Mouse (Mus musculus): ENCODE data around the gene Arf5. TPM values are rescaled to one million over a fixed set of nuclear protein-coding genes. Genes with fewer than 3 reads are reported as not detected.
A peak's percentile ranks its signal among the peaks of the same experiment; 100 is the strongest.

Arf5 gene
- polyA plus RNA-seq, 1 experiment, result 415 TPM

GRCm38 (mm10) chr6:28425019-28425418 is 1.7 kb downstream of the Arf5 start:
- no peak for TF ChIP-seq POLR2A (IDR thresholded peaks at IDR 0.05; ENCODE audit: extremely low read depth, insufficient read depth, low read length)
- TF ChIP-seq CTCF (IDR thresholded peaks at IDR 0.05; ENCODE audit: extremely low read depth, insufficient read depth, low read length), result no peak
- Histone ChIP-seq H3K4me1 (ENCODE audit: control insufficient read depth, insufficient read depth, low read length) (peaks cover 8% of the 10 kb centered on the region), H3K4me3 (ENCODE audit: insufficient read depth, low read length) (peak overlapping the region; percentile 98; the same call in 1 of the 2 replicates), H3K27ac (ENCODE audit: insufficient read depth, low read length) (no peak overlapping the region)

DNA sequence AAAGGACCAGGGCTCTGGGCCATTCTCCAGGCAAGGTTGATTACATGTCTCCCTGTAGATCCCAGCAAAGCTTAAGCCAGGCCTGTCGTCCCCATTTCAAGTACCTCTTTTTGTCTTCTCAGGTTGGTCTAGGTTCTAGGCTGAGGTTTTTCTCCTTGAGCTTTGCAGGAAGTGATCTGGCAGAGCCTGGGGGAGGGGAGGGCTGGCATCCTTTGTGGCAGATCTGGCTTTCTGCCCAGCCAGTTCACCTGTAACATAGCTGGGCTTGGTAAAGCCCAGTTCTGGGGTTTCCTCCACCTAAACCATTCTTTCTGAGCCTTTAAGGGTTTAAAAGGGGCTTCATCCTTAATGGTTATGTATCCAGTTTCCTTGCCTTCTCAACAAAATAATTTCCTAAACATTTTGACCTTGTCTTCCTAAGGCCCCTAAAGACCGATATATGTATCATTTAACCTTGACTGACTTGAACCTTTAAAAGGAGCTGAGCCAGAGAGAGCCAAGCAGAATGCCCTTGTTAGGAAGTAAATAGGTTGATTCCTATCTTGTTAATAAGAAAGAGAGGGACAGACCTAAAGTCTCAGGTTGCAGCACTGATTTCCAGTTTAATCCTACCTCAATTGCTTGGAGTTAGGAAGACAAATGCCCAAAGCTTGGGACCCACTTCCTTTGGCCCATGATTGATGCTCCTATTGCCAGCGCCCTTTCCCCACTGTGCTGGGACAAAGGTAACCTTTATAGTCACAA is 3.9 kb downstream of the Arf5 start, which contains the start of gene Fscn3:
Gene Fscn3 (plus strand): TSS at position 694 of the 744 bp plus-strand sequence.
- Histone ChIP-seq H3K4me1 (ENCODE audit: control insufficient read depth, insufficient read depth, low read length) (peaks cover 3% of the 10 kb centered on the region; the same call in 1 of the 2 replicates), H3K27ac (ENCODE audit: insufficient read depth, low read length) (no peak within 1 kb of the TSS), H3K4me3 (ENCODE audit: insufficient read depth, low read length) (no peak within 1 kb of the TSS)
- TF ChIP-seq POLR2A (IDR thresholded peaks at IDR 0.05; ENCODE audit: extremely low read depth, insufficient read depth, low read length), result no peak; the same call in 1 of the 2 replicates
- TF ChIP-seq CTCF (IDR thresholded peaks at IDR 0.05; ENCODE audit: extremely low read depth, insufficient read depth, low read length), result no peak

GRCm38 (mm10) chr6:28428290-28428689 is 4.9 kb downstream of the Arf5 start, which contains the start of gene Gcc1:
Gcc1 (minus strand) TSS chr6:28428390.
- no peak within 1 kb of the TSS for H3K27ac ChIP-seq (ENCODE audit: insufficient read depth, low read length)
- no peak for TF ChIP-seq POLR2A (IDR thresholded peaks at IDR 0.05; ENCODE audit: extremely low read depth, insufficient read depth, low read length)
- no peak for TF ChIP-seq CTCF (IDR thresholded peaks at IDR 0.05; ENCODE audit: extremely low read depth, insufficient read depth, low read length)
- peaks cover 3% of the 10 kb centered on the region; the same call in 1 of the 2 replicates for H3K4me1 ChIP-seq (ENCODE audit: control insufficient read depth, insufficient read depth, low read length)
- no peak within 1 kb of the TSS for H3K4me3 ChIP-seq (ENCODE audit: insufficient read depth, low read length)

DNA sequence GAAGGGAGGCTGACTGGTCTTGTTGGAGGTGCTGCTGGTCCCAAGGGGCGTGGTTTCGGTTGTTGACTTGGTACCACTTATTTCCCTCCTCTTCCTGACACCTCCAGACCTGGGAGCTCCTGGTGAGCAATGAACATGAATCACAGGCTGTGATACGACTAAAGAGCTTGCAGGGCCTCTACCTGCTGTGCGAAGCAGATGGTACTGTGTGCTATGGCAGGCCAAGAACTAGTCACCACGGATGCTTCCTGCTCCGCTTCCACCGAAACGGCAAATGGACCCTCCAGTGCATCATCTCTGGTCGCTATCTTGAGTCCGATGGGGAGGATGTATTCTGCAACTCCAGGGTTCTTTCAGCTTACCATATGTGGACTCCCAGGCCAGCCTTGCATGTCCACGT is 6.5 kb downstream of the Arf5 start:
- H3K4me1 ChIP-seq (ENCODE audit: control insufficient read depth, insufficient read depth, low read length), result 0 out of 2 replicates have a peak, but pooled peaks cover under 1% of the 10 kb centered on the region
- TF ChIP-seq POLR2A (IDR thresholded peaks at IDR 0.05; ENCODE audit: extremely low read depth, insufficient read depth, low read length) (no peak), CTCF (IDR thresholded peaks at IDR 0.05; ENCODE audit: extremely low read depth, insufficient read depth, low read length) (no peak)
- no peak overlapping the region for H3K27ac ChIP-seq (ENCODE audit: insufficient read depth, low read length)
- no peak overlapping the region for H3K4me3 ChIP-seq (ENCODE audit: insufficient read depth, low read length)

DNA sequence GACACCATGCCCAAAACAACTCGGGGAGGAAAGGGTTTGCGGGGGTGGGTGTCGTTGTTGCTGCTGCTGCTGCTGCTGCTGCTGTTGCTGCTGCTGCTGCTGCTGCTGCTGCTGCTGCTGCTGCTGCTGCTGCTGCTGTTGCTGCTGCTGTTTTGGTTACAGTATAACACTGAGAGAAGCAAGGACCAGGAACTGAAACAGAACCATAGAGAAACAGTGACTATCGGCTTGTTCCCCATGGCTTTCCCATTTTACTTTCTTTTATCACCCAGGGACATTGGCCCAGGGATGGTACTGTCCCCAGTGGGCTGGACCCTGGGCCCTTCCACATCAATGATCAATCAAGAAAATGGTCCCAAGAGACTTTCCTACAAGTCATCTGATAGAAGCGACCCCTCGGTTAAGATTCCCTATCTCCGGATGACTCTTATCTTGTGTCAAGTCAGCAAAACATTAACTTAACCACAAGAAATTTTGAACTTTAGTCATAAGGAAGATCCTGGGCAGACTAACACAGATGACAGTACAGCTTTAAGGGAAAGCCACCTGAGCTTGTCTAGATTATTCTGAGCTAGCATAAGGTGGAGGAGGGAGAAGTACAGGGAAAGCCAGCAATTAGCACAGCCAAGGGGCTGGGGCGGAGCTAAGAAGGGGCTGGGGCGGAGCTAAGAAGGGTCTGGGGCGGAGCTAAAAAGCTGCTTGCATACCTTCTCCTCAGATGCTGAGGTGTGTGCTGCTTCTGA is 7.6 kb downstream of the Arf5 start:
- Histone ChIP-seq H3K27ac (ENCODE audit: insufficient read depth, low read length) (no peak overlapping the region), H3K4me3 (ENCODE audit: insufficient read depth, low read length) (no peak overlapping the region), H3K4me1 (ENCODE audit: control insufficient read depth, insufficient read depth, low read length) (no peaks in the 10 kb centered on the region)
- no peak for TF ChIP-seq CTCF (IDR thresholded peaks at IDR 0.05; ENCODE audit: extremely low read depth, insufficient read depth, low read length)
- TF ChIP-seq POLR2A (IDR thresholded peaks at IDR 0.05; ENCODE audit: extremely low read depth, insufficient read depth, low read length), result no peak

- Histone ChIP-seq H3K27ac (ENCODE audit: insufficient read depth, low read length) (no peak overlapping the region), H3K4me3 (ENCODE audit: insufficient read depth, low read length) (no peak overlapping the region), H3K4me1 (ENCODE audit: control insufficient read depth, insufficient read depth, low read length) (no peaks in the 10 kb centered on the region)
- TF ChIP-seq POLR2A (IDR thresholded peaks at IDR 0.05; ENCODE audit: extremely low read depth, insufficient read depth, low read length), result no peak
- no peak for TF ChIP-seq CTCF (IDR thresholded peaks at IDR 0.05; ENCODE audit: extremely low read depth, insufficient read depth, low read length)
Measured at GRCm38 (mm10) chr6:28431538-28431855, 8.1 kb downstream of the Arf5 start.

DNA sequence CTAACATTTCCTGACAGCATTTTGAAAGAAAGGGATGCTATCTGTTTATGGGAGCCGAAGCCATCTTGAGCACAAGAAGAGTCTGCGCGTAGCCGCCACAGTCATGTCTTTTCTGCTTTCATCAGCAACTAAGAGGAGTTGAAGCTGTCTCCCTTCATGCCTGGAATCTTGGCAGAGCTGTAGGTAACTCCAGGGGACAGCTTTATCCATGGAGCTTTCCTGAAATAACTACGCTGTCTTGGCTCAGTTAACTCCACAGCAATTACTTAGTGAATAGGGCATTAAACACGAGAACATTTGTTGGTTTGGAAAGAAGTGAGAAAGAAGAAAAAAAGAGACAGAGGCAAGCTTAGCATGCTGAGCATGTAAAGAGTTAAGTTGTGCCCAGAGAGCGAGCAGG is 24.6 kb downstream of the Arf5 start:
- Histone ChIP-seq H3K4me3 (ENCODE audit: insufficient read depth, low read length) (no peak overlapping the region), H3K27ac (ENCODE audit: insufficient read depth, low read length) (no peak overlapping the region), H3K4me1 (ENCODE audit: control insufficient read depth, insufficient read depth, low read length) (no peaks in the 10 kb centered on the region)
- TF ChIP-seq POLR2A (IDR thresholded peaks at IDR 0.05; ENCODE audit: extremely low read depth, insufficient read depth, low read length) (no peak), CTCF (IDR thresholded peaks at IDR 0.05; ENCODE audit: extremely low read depth, insufficient read depth, low read length) (no peak)

DNA sequence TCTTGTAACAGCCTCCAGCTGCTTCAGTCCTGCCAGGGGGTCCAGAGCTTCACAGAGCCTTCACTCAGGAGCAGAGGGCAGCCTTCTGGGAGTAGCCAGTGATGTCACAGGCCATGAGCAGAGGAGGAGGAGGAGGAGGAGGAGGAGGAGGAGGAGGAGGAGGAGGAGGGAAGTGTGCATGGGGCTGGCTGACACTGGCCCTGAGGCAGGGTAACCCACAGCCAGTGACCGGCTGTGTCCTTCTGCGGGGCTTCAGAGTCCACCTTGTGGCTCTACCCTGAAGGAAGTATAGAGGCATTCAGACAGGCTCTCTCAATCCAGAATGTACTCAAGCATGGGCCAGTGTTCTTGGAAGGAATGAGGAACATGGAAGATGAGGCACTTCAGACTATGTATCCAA is 25.9 kb downstream of the Arf5 start, which contains the start of gene Pax4:
Gene Pax4 (minus strand): TSS at position 101 of the 400 bp plus-strand sequence.
- no peaks in the 10 kb centered on the region for H3K4me1 ChIP-seq (ENCODE audit: control insufficient read depth, insufficient read depth, low read length)
- no peak within 1 kb of the TSS for H3K27ac ChIP-seq (ENCODE audit: insufficient read depth, low read length)
- no peak within 1 kb of the TSS for H3K4me3 ChIP-seq (ENCODE audit: insufficient read depth, low read length)
- TF ChIP-seq POLR2A (IDR thresholded peaks at IDR 0.05; ENCODE audit: extremely low read depth, insufficient read depth, low read length), result no peak
- no peak for TF ChIP-seq CTCF (IDR thresholded peaks at IDR 0.05; ENCODE audit: extremely low read depth, insufficient read depth, low read length)

GRCm38 (mm10) chr6:28450481-28450880 is 27.1 kb downstream of the Arf5 start:
- Histone ChIP-seq H3K4me1 (ENCODE audit: control insufficient read depth, insufficient read depth, low read length) (no peaks in the 10 kb centered on the region), H3K4me3 (ENCODE audit: insufficient read depth, low read length) (no peak overlapping the region), H3K27ac (ENCODE audit: insufficient read depth, low read length) (no peak overlapping the region)
- TF ChIP-seq CTCF (IDR thresholded peaks at IDR 0.05; ENCODE audit: extremely low read depth, insufficient read depth, low read length) (no peak), POLR2A (IDR thresholded peaks at IDR 0.05; ENCODE audit: extremely low read depth, insufficient read depth, low read length) (no peak)

Data from cortical plate, adult 2 months (tissue).